Mouse (Mus musculus) midbrain, postnatal 0 days (tissue): ENCODE results near the gene Pibf1. TPM values are rescaled to one million over a fixed set of nuclear protein-coding genes. Genes with fewer than 3 reads are reported as not detected.

Source experiments
- ATAC-seq: fragments of 200-750 bp; cut with Nextera tagmentation; 2 replicates; pipeline ENCODE4 v1.8.0; 2017; ENCODE audit warnings: moderate number of reproducible peaks, mild to moderate bottlenecking, moderate TSS enrichment, moderate library complexity; ENCODE audit not compliant: low FRiP score
- DNase-seq: peaks from one replicate; pipeline ENCODE4 v3.0.0-alpha.2; 2015; ENCODE audit warnings: low spot score
- H3K27ac ChIP-seq: fragments of 300-500 bp; sonication (generic); 2 replicates; pipeline ENCODE4 v1.5.1; 2014; ENCODE audit warnings: low read depth, mild to moderate bottlenecking, low read length, mixed read lengths
- H3K27me3 ChIP-seq: fragments of 300-500 bp; sonication (generic); 2 replicates; pipeline ENCODE4 v1.6.1; 2014; ENCODE audit warnings: low read length, control low read depth, mixed read lengths; ENCODE audit not compliant: insufficient read depth
- H3K36me3 ChIP-seq: fragments of 300-500 bp; sonication (generic); 2 replicates; pipeline ENCODE4 v1.6.1; 2014; ENCODE audit warnings: low read length, control low read depth, mixed read lengths; ENCODE audit not compliant: insufficient read depth
- H3K4me1 ChIP-seq: fragments of 300-500 bp; sonication (generic); 2 replicates; pipeline ENCODE4 v1.6.1; 2014; ENCODE audit warnings: mild to moderate bottlenecking, control low read depth, antibody characterized with exemption, low read length, mixed read lengths; ENCODE audit not compliant: insufficient read depth
- H3K4me2 ChIP-seq: fragments of 300-500 bp; sonication (generic); 2 replicates; pipeline ENCODE4 v1.6.1; 2014; ENCODE audit warnings: low read depth, mild to moderate bottlenecking, low read length, mixed read lengths; ENCODE audit not compliant: poor library complexity, severe bottlenecking
- H3K4me3 ChIP-seq: fragments of 300-500 bp; sonication (generic); 2 replicates; pipeline ENCODE4 v1.5.1; 2014; ENCODE audit warnings: low read depth, mild to moderate bottlenecking, low read length, moderate library complexity
- H3K9ac ChIP-seq: fragments of 300-500 bp; sonication (generic); replicated peaks from 2 replicates; pipeline ENCODE4 v1.6.1; 2014; ENCODE audit warnings: mild to moderate bottlenecking, low read length, moderate library complexity, mixed read lengths; ENCODE audit not compliant: poor library complexity, severe bottlenecking
- H3K9me3 ChIP-seq: fragments of 300-500 bp; sonication (generic); 2 replicates; pipeline ENCODE4 v1.6.1; 2016; ENCODE audit warnings: low read length, control low read depth
- CTCF ChIP-seq: IDR thresholded peaks from 2 replicates; pipeline ENCODE4 v1.5.1; 2016; ENCODE audit warnings: antibody characterized with exemption, mild to moderate bottlenecking
- WGBS: fragments of 180-500 bp; shearing (Covaris S2); extraction: QIAGEN DNeasy Blood & Tissue Kit; methylation state at CpG from one replicate; pipeline ENCODE4 v1.1.7; 2014; 5-methylcytosine and 5-hydroxymethylcytosine counted together
- polyA plus RNA-seq: library from polyadenylated mRNA; unstranded; fragments of >200 nt; fragmentation: Nextera tagmentation; extraction: Ambion mirVana; gene quantifications from 2 replicates; pipeline ENCODE4 v1.2.1, GENCODE M21; 2015
- total RNA-seq: library from RNA; depleted of rRNA; stranded (reverse); fragments of >200 nt; gene quantifications from 2 replicates; pipeline ENCODE4 v1.2.3, GENCODE M21; 2014

Gene Pibf1
- total and polyA plus RNA-seq, 2 experiments from 2014 or later = 11.5 to 14.4 TPM

GRCm38 (mm10) chr14:99278763-99279486 lies 179.7 kb downstream of the Pibf1 start:
- 42% methylated on average over 12 of the region's 12 CpGs for WGBS
- no peak overlapping the region for H3K27ac ChIP-seq
- H3K36me3 ChIP-seq = no peaks in the 10 kb centered on the region
- TF ChIP-seq CTCF = no peak
- H3K4me3 ChIP-seq = no peak overlapping the region
- no peak overlapping the region for H3K4me2 ChIP-seq
- DNase-seq (no peak), ATAC-seq (no peak)
- no peaks in the 10 kb centered on the region for H3K4me1 ChIP-seq
- no peak overlapping the region for H3K9ac ChIP-seq
- no peaks in the 10 kb centered on the region for H3K27me3 ChIP-seq
- H3K9me3 ChIP-seq = no peaks in the 10 kb centered on the region

GRCm38 (mm10) chr14:99280399-99280798 lies 181.2 kb downstream of the Pibf1 start:
- no peak for TF ChIP-seq CTCF

DNA sequence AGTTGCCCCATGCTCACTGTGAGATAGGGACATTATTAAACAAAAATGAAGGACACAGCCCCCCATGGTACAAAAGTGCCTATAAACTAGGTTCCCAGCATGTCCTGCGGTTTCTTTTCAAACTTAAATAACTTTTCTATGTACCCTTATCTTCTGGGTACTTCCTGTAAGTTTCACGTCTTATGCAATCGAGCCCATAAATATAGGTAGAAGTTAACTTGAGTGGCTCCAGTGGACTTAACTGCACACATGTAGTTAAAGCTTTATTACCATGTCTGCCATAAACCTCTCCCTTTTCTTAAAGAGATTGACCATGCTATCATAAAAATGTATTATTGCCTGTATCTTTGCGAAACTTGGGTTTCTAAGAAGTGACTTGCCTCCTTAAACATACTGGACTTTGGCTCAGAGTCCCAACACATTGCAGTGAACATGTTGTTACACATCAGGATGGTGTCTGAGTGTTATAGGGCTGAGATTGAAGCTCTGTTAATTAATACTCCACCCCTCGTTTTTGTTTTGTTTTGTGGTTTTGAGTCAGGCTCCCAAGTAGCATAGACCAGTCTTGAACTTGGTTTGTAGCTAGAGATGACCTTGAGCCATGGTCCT lies 181.7 kb downstream of the Pibf1 start:
- Histone ChIP-seq H3K36me3 (no peaks in the 10 kb centered on the region), H3K9ac (no peak overlapping the region), H3K4me2 (no peak overlapping the region), H3K4me3 (no peak overlapping the region), H3K9me3 (no peaks in the 10 kb centered on the region), H3K27ac (no peak overlapping the region), H3K4me1 (no peaks in the 10 kb centered on the region), H3K27me3 (no peaks in the 10 kb centered on the region)
- DNase-seq (no peak), ATAC-seq (no peak)
- WGBS = 90% methylated on average over 5 of the region's 5 CpGs
- no peak for TF ChIP-seq CTCF

More at GRCm38 (mm10) chr14:99280399-99280798, 181.2 kb downstream of the Pibf1 start:
- no peaks in the 10 kb centered on the region for H3K36me3 ChIP-seq
- no peak overlapping the region for H3K9ac ChIP-seq
- H3K27me3 ChIP-seq = no peaks in the 10 kb centered on the region
- H3K4me1 ChIP-seq = no peaks in the 10 kb centered on the region
- DNase-seq (no peak), ATAC-seq (no peak)
- WGBS = 88% methylated on average over 5 of the region's 5 CpGs
- no peak overlapping the region for H3K27ac ChIP-seq
- no peak overlapping the region for H3K4me2 ChIP-seq
- no peaks in the 10 kb centered on the region for H3K9me3 ChIP-seq
- H3K4me3 ChIP-seq = no peak overlapping the region

- Histone ChIP-seq H3K36me3 (no peaks in the 10 kb centered on the region), H3K27me3 (no peaks in the 10 kb centered on the region), H3K4me2 (no peak overlapping the region), H3K9me3 (no peaks in the 10 kb centered on the region), H3K9ac (no peak overlapping the region), H3K4me3 (no peak overlapping the region), H3K27ac (no peak overlapping the region), H3K4me1 (no peaks in the 10 kb centered on the region)
- ATAC-seq = no peak
- TF ChIP-seq CTCF = no peak
- no peak for DNase-seq
- WGBS = 95% methylated on average over 4 of the region's 4 CpGs
These were observed 186.3 kb downstream of the Pibf1 start for GRCm38 (mm10) chr14:99285486-99285885.

DNA sequence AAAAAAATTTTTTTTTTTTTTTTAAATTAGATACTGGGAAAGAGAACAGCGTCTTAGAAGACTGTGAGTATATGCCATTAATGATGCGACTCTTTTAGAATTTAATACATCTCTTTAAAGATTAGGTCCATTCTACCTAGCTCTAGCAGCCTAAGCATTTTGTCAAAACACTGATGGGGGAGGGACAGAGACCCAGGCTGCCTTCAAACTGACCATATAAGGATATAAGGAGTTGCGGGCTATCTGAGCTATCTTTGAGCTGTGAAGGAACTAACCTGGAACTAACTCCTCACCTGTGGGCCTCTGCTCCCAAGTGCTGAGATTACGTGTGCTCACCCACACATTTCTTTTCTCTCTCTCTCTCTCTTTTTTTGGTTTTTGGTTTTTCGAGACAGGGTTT lies 193.0 kb downstream of the Pibf1 start:
- H3K27ac ChIP-seq = no peak overlapping the region
- DNase-seq (no peak), ATAC-seq (no peak)
- H3K4me3 ChIP-seq = no peak overlapping the region
- no peak overlapping the region for H3K4me2 ChIP-seq
- no peaks in the 10 kb centered on the region for H3K27me3 ChIP-seq
- H3K4me1 ChIP-seq = no peaks in the 10 kb centered on the region
- TF ChIP-seq CTCF = no peak
- 92% methylated on average over 5 of the region's 5 CpGs for WGBS
- no peaks in the 10 kb centered on the region for H3K36me3 ChIP-seq
- H3K9ac ChIP-seq = no peak overlapping the region
- no peaks in the 10 kb centered on the region for H3K9me3 ChIP-seq

GRCm38 (mm10) chr14:99294424-99294823 lies 195.2 kb downstream of the Pibf1 start:
- H3K4me1 ChIP-seq = no peaks in the 10 kb centered on the region
- H3K9ac ChIP-seq = no peak overlapping the region
- ATAC-seq = no peak
- no peaks in the 10 kb centered on the region for H3K9me3 ChIP-seq
- no peak for TF ChIP-seq CTCF
- DNase-seq = no peak
- H3K4me3 ChIP-seq = no peak overlapping the region
- H3K4me2 ChIP-seq = no peak overlapping the region
- H3K27ac ChIP-seq = no peak overlapping the region
- H3K27me3 ChIP-seq = no peaks in the 10 kb centered on the region
- 87% methylated on average over 8 of the region's 8 CpGs for WGBS
- H3K36me3 ChIP-seq = no peaks in the 10 kb centered on the region
